In genomic region chr10:77135274-77135829, GRCm38 (mm10) we compare ENCODE assay signal across 12 mouse cellular contexts. TPM values are rescaled to one million over a fixed set of nuclear protein-coding genes. Genes with fewer than 3 reads are reported as not detected.
A peak's percentile ranks its signal among the peaks of the same experiment; 100 is the strongest.
DNase-seq lines count a peak whose midpoint lies in the region; ATAC-seq and TF ChIP-seq lines count a peak whose summit lies in the region.
"Had no signal": no experiment of that assay in that cellular context is flagged by ENCODE, and none has a peak within 500 bp of the region (broad histone marks: within the 10 kb centered on the region; RNA-seq: fewer than 3 reads in every experiment).

No protein-coding gene starts in this region.

- no peak overlapping the region for H3K9ac ChIP-seq in forebrain, postnatal 0 days
- no peak overlapping the region for H3K9ac ChIP-seq in kidney, postnatal 0 days (ENCODE audit: low read depth, low read length)
- H3K9ac ChIP-seq in kidney, embryonic 14.5 days (ENCODE audit: low read depth, low read length) = no peak overlapping the region

- peaks cover 78% of the 10 kb centered on the region for H3K4me1 ChIP-seq in forebrain, embryonic 10.5 days
- H3K4me1 ChIP-seq in forebrain, postnatal 0 days (ENCODE audit: insufficient read depth) = no peaks in the 10 kb centered on the region
- peaks cover 42% of the 10 kb centered on the region for H3K4me1 ChIP-seq in kidney, postnatal 0 days (replicated peaks; ENCODE audit: insufficient read depth, low read length)
- peaks cover 38% of the 10 kb centered on the region for H3K4me1 ChIP-seq in kidney, embryonic 14.5 days (ENCODE audit: control insufficient read depth, insufficient read depth, low read length)

- TF ChIP-seq CTCF in forebrain, postnatal 0 days (IDR thresholded peaks at IDR 0.05; ENCODE audit: low read depth) = no peak
- peak; percentile 43 for TF ChIP-seq CTCF in kidney, postnatal 0 days (IDR thresholded peaks at IDR 0.05; ENCODE audit: low read depth)

- DNase-seq in forebrain, embryonic 10.5 days (ENCODE audit: extremely low spot score, low spot score) = no peak
- no peak for DNase-seq in forebrain, postnatal 0 days
- no peak for DNase-seq in kidney, postnatal 0 days (ENCODE audit: low spot score)
- DNase-seq in 416B (ENCODE audit: low read depth) (peak; percentile 11), ZHBTc4 (ENCODE audit: low read depth, low spot score) (peak; percentile 56)
- no peak for DNase-seq in cerebellum, postnatal 10 days
- DNase-seq in gastrocnemius, postnatal 10 days = no peak
- DNase-seq: cerebellum, adult 18-20 months; embryo, embryonic 11 days; kidney, adult 18-20 months; lung, postnatal 4 days had no signal

- H3K9me3 ChIP-seq in forebrain, embryonic 10.5 days = no peaks in the 10 kb centered on the region; the same call in 1 of the 2 replicates
- no peaks in the 10 kb centered on the region for H3K9me3 ChIP-seq in forebrain, postnatal 0 days (ENCODE audit: low read length)
- no peaks in the 10 kb centered on the region for H3K9me3 ChIP-seq in kidney, postnatal 0 days (replicated peaks; ENCODE audit: low read length)
- no peaks in the 10 kb centered on the region for H3K9me3 ChIP-seq in kidney, embryonic 14.5 days (ENCODE audit: control insufficient read depth, low read length)

- H3K4me3 ChIP-seq in forebrain, embryonic 10.5 days = no peak overlapping the region
- H3K4me3 ChIP-seq in forebrain, postnatal 0 days (ENCODE audit: low read depth, low read length) = no peak overlapping the region
- H3K4me3 ChIP-seq in kidney, postnatal 0 days (replicated peaks; ENCODE audit: low read depth, low read length) = no peak overlapping the region
- H3K4me3 ChIP-seq in kidney, embryonic 14.5 days (ENCODE audit: low read length) = no peak overlapping the region

- H3K4me2 ChIP-seq in forebrain, postnatal 0 days (ENCODE audit: low read depth) = no peak overlapping the region
- no peak overlapping the region for H3K4me2 ChIP-seq in kidney, postnatal 0 days (ENCODE audit: low read length)
- no peak overlapping the region for H3K4me2 ChIP-seq in kidney, embryonic 14.5 days (replicated peaks; ENCODE audit: low read depth, low read length)

- WGBS in forebrain, embryonic 10.5 days = 92% methylated on average over 5 of the region's 5 CpGs
- 90% methylated on average over 5 of the region's 5 CpGs for WGBS in forebrain, postnatal 0 days
- WGBS in kidney, postnatal 0 days = 94% methylated on average over 5 of the region's 5 CpGs
- 93% methylated on average over 5 of the region's 5 CpGs for WGBS in kidney, embryonic 14.5 days

- H3K27ac ChIP-seq in forebrain, embryonic 10.5 days = peak overlapping the region; percentile 74; the same call in 1 of the 2 replicates
- H3K27ac ChIP-seq in forebrain, postnatal 0 days (ENCODE audit: low read depth, low read length) = no peak overlapping the region
- H3K27ac ChIP-seq in kidney, postnatal 0 days = no peak overlapping the region
- no peak overlapping the region for H3K27ac ChIP-seq in kidney, embryonic 14.5 days (ENCODE audit: low read depth, low read length)

- ATAC-seq in forebrain, postnatal 0 days = no peak
- ATAC-seq in kidney, postnatal 0 days (replicated peaks; ENCODE audit: low FRiP score, low read depth) = no peak
- ATAC-seq in kidney, embryonic 14.5 days (ENCODE audit: low FRiP score, low TSS enrichment) = no peak

- H3K27me3 ChIP-seq in forebrain, embryonic 10.5 days (ENCODE audit: poor library complexity, severe bottlenecking) = no peaks in the 10 kb centered on the region
- no peaks in the 10 kb centered on the region for H3K27me3 ChIP-seq in forebrain, postnatal 0 days (ENCODE audit: insufficient read depth, low read length)
- H3K27me3 ChIP-seq in kidney, postnatal 0 days (ENCODE audit: insufficient read depth, low read length) = no peaks in the 10 kb centered on the region
- H3K27me3 ChIP-seq in kidney, embryonic 14.5 days (ENCODE audit: control insufficient read depth, insufficient read depth, low read length) = no peaks in the 10 kb centered on the region

- peaks cover 42% of the 10 kb centered on the region for H3K36me3 ChIP-seq in forebrain, embryonic 10.5 days (replicated peaks)
- no peaks in the 10 kb centered on the region for H3K36me3 ChIP-seq in forebrain, postnatal 0 days (ENCODE audit: insufficient read depth)
- 0 out of 2 replicates have a peak, but pooled peaks cover 2% of the 10 kb centered on the region for H3K36me3 ChIP-seq in kidney, postnatal 0 days (ENCODE audit: insufficient read depth, low read length)
- peaks cover 5% of the 10 kb centered on the region; the same call in 1 of the 2 replicates for H3K36me3 ChIP-seq in kidney, embryonic 14.5 days (ENCODE audit: control insufficient read depth, insufficient read depth, low read length)

RNA-seq across cellular contexts. Expression of gene Col18a1, which starts 31.0 kb away (rescaled TPM):
- 147 and 152 TPM in 2 replicates for polyA plus RNA-seq in forebrain, embryonic 10.5 days (2016; fragmentation: Nextera tagmentation; extraction: Ambion mirVana)
- total RNA-seq in forebrain, postnatal 0 days (2014; rRNA removed) = 24.7 and 28.4 TPM in 2 replicates
- 11.7 and 12.6 TPM in 2 replicates for polyA plus RNA-seq in forebrain, postnatal 0 days (2015; fragmentation: Nextera tagmentation; extraction: Ambion mirVana)
- 178 and 197 TPM in 2 replicates for polyA plus RNA-seq in kidney, postnatal 0 days (2015; fragmentation: Nextera tagmentation; extraction: Ambion mirVana)
- polyA plus RNA-seq in kidney, embryonic 14.5 days (2014; fragmentation: Nextera tagmentation; extraction: Ambion mirVana) = 78.6 and 140 TPM in 2 replicates
- total RNA-seq in gastrocnemius, postnatal 10 days (2021) = 10 to 100 TPM; 34.6 to 45.0 TPM

Comparison
In these comparisons a context has a peak if more than half of its experiments do, and no peak if none do; other contexts are left out.
1. DNase-seq: peak in 416B (single experiment) and ZHBTc4 (single experiment); none in forebrain, embryonic 10.5 days (single experiment), forebrain, postnatal 0 days (single experiment), kidney, postnatal 0 days (single experiment), cerebellum, postnatal 10 days (0 of 2) and gastrocnemius, postnatal 10 days (single experiment).